Mouse (Mus musculus) testis, adult 2 months (tissue): ENCODE data around the gene Myl10.

Experiments
- CTCF ChIP-seq: fragments of 200-500 bp; IDR thresholded peaks from 2 replicates; pipeline ENCODE4 v1.5.1; 2012; ENCODE audit warnings: low read depth, mild to moderate bottlenecking, inconsistent platforms, low read length, moderate library complexity; ENCODE audit not compliant: control insufficient read depth, insufficient read depth, insufficient replicate concordance
- POLR2A ChIP-seq: fragments of 200-500 bp; IDR thresholded peaks from 2 replicates; pipeline ENCODE4 v1.6.1; 2012; ENCODE audit warnings: low read depth, mild to moderate bottlenecking, inconsistent platforms, low read length, moderate library complexity; ENCODE audit not compliant: control insufficient read depth

DNA sequence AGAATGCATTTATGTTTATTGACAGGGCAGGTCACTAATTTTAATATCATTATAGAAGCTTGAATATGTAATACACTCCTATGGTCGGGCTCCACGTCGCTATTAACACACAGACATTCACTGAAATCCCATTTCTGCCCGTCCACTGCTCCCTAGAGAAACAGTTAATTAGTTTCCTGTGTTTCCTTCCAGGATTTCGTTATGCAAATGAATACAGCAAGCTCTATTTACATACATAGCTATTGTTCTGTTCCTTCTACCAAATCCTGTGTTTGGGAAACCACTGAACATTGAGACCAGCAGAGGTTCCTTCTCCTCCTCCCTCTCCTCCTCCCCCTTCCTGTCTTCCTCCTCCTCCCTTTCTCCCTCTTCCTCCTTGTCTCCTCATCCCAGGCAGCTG, 43.9 kb upstream of the Myl10 start:
- TF ChIP-seq CTCF (no peak), POLR2A (no peak)
